Mouse (Mus musculus) heart, postnatal 0 days (tissue): ENCODE data around the gene Sdcbp2.

Experiments
- CTCF ChIP-seq: IDR thresholded peaks from 2 replicates; pipeline ENCODE4 v1.5.1; 2016; ENCODE audit warnings: antibody characterized with exemption, control low read depth, low read depth
- EP300 ChIP-seq: IDR thresholded peaks from 2 replicates; pipeline ENCODE4 v1.6.1; 2016; ENCODE audit warnings: antibody characterized with exemption, low read depth

- TF ChIP-seq CTCF: no peak
- TF ChIP-seq EP300: no peak
Observed at GRCm38 (mm10) chr2:151562930-151563921, 9.2 kb upstream of the Sdcbp2 start.
